Mouse (Mus musculus) inflammation-experienced regulatory T-cells, adult 6 months (primary cell): ENCODE data around the gene Mcoln3. TPM values are rescaled to one million over a fixed set of nuclear protein-coding genes. Genes with fewer than 3 reads are reported as not detected.

ENCODE experiments used
- ATAC-seq: one replicate; pipeline ENCODE4 v1.8.0; 2017
- polyA plus RNA-seq, 3 experiments: library from polyadenylated mRNA; unstranded; fragments of 100-300 nt; shearing (Covaris generic); gene quantifications; one replicate each; pipeline ENCODE4 v1.2.1; 2017

Mcoln3 gene
- polyA plus RNA-seq, 3 experiments from 2014 or later, result 2.2 to 6.8 (median 4.7) TPM

- ATAC-seq, result peak; percentile 6
Measured at GRCm38 (mm10) chr3:146177295-146177694, 60.0 kb downstream of the Mcoln3 start.

GRCm38 (mm10) chr3:146177748-146178582, 60.7 kb downstream of the Mcoln3 start:
- peak; percentile 88 for ATAC-seq

GRCm38 (mm10) chr3:146180341-146180740, 63.1 kb downstream of the Mcoln3 start:
- ATAC-seq, result no peak

GRCm38 (mm10) chr3:146180986-146181385, 63.7 kb downstream of the Mcoln3 start:
- ATAC-seq, result peak; percentile 30

- ATAC-seq, result peak; percentile 53
Measured at GRCm38 (mm10) chr3:146184992-146185657, 67.9 kb downstream of the Mcoln3 start.

GRCm38 (mm10) chr3:146186033-146186432, 68.8 kb downstream of the Mcoln3 start:
- peak; percentile 89 for ATAC-seq

GRCm38 (mm10) chr3:146189933-146190332, 72.7 kb downstream of the Mcoln3 start:
- no peak for ATAC-seq

Other genes with a start within 250 kb of the Mcoln3 start
- gene Bcl10, start 194.6 kb upstream of the Mcoln3 start, polyA plus RNA-seq, result 10 to 100 TPM; 52.3 to 61.9 (median 55.5) TPM
- 10 to 100 TPM; 13.8 to 21.9 (median 20.6) TPM for gene 2410004B18Rik, start 179.4 kb upstream of the Mcoln3 start, polyA plus RNA-seq
- under 1 TPM in 1 of 3 experiments, not detected in 2; 0.13 TPM for gene Syde2, start 129.6 kb upstream of the Mcoln3 start, polyA plus RNA-seq
- under 1 TPM in 1 of 3 experiments, not detected in 2; 0.44 TPM for gene Wdr63, start 9.3 kb upstream of the Mcoln3 start, polyA plus RNA-seq
- 1 to 10 TPM; 3.9 to 8.4 (median 7.9) TPM for gene Mcoln2, start 32.4 kb downstream of the Mcoln3 start, polyA plus RNA-seq
- gene Lpar3, start 103.5 kb downstream of the Mcoln3 start, polyA plus RNA-seq, result under 1 TPM in 1 of 3 experiments, not detected in 2; 0.23 TPM